Mouse (Mus musculus) thymus, adult 2 months (tissue): Measurements from ENCODE around the gene Atp5c1. TPM values are rescaled to one million over a fixed set of nuclear protein-coding genes. Genes with fewer than 3 reads are reported as not detected.

ENCODE experiments used
- DNase-seq: peaks from one replicate; pipeline ENCODE4 v3.0.0; 2021
- H3K27ac ChIP-seq: fragments of 200-500 bp; 2 replicates; pipeline ENCODE4 v1.5.1; 2012; ENCODE audit warnings: low read length, control low read depth; ENCODE audit not compliant: control insufficient read depth, insufficient read depth
- H3K27me3 ChIP-seq: fragments of 200-500 bp; 2 replicates; pipeline ENCODE4 v1.6.1; 2012; ENCODE audit warnings: mild to moderate bottlenecking, low read length, moderate library complexity, mixed read lengths; ENCODE audit not compliant: control insufficient read depth, insufficient read depth
- H3K36me3 ChIP-seq: fragments of 200-500 bp; 2 replicates; pipeline ENCODE4 v1.6.1; 2012; ENCODE audit warnings: mild to moderate bottlenecking, low read length, moderate library complexity; ENCODE audit not compliant: control insufficient read depth, insufficient read depth
- H3K4me1 ChIP-seq: fragments of 200-500 bp; replicated peaks from 2 replicates; pipeline ENCODE4 v1.6.1; 2012; ENCODE audit warnings: low read length; ENCODE audit not compliant: control insufficient read depth, insufficient read depth
- H3K4me3 ChIP-seq: fragments of 200-500 bp; 2 replicates; pipeline ENCODE4 v1.5.1; 2012; ENCODE audit warnings: mild to moderate bottlenecking, low read length, control low read depth, moderate library complexity; ENCODE audit not compliant: control insufficient read depth, insufficient read depth
- CTCF ChIP-seq: fragments of 200-500 bp; IDR thresholded peaks from 2 replicates; pipeline ENCODE4 v1.5.1; 2012; ENCODE audit warnings: mild to moderate bottlenecking, control low read depth, low read length, moderate library complexity, borderline replicate concordance; ENCODE audit not compliant: control insufficient read depth, poor library complexity, insufficient read depth; ENCODE audit errors: extremely low read depth
- POLR2A ChIP-seq: fragments of 200-500 bp; IDR thresholded peaks from 2 replicates; pipeline ENCODE4 v1.6.1; 2012; ENCODE audit warnings: mild to moderate bottlenecking, low read length, control low read depth, moderate library complexity; ENCODE audit not compliant: control insufficient read depth, poor library complexity, insufficient read depth; ENCODE audit errors: extremely low read depth
- WGBS: fragments of 180-500 bp; shearing (Covaris S2); methylation state at CpG from one replicate; pipeline ENCODE4 v1.1.7; 2018; 5-methylcytosine and 5-hydroxymethylcytosine counted together
- polyA plus RNA-seq: library from polyadenylated mRNA; depleted of rRNA; stranded (reverse); fragments of >200 nt; gene quantifications from 2 replicates; pipeline ENCODE4 v1.2.3, GENCODE M21; 2012

Atp5c1 gene
- polyA plus RNA-seq, 1 experiment: 428 TPM

- H3K4me3 ChIP-seq: no peak overlapping the region
These were observed 38.4 kb upstream of the Atp5c1 start for GRCm38 (mm10) chr2:10118751-10119150.

DNA sequence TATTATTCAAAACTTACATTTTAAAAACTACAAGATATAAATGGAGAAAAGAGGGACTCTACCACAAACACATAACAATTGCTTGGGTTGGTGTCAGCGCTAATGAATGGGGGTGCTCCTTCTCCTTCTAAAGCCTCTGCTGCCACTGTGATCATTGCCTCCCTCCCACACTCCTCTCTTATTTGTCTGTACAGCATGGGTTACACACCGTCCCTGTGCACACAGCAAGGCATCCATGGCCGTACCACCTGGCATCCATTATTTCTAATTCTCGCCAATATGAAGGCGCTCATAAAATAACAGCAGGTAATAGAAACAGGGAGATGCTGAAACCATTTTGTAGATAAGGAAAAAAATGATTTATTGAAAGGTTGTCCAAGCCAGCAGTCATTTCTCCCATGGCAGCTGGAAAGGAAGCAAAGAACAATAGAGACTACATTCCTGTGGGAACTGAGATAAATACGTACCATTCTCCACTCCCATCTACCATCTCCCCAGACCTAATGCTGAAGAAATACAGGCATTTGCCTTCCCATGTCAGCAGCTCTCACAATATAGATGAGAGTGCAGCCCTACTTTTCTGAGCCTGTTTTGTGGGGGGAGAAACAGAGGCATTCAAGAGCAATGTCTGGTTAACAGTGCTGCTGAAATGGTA, 28.4 kb upstream of the Atp5c1 start:
- no peak for TF ChIP-seq POLR2A
- no peak for TF ChIP-seq CTCF
- Histone ChIP-seq H3K4me3 (no peak overlapping the region), H3K27ac (no peak overlapping the region), H3K4me1 (no peaks in the 10 kb centered on the region), H3K27me3 (no peaks in the 10 kb centered on the region), H3K36me3 (no peaks in the 10 kb centered on the region)
- 89% methylated on average over 6 of the region's 6 CpGs for WGBS
- DNase-seq: no peak

More at GRCm38 (mm10) chr2:10118751-10119150, 38.4 kb upstream of the Atp5c1 start:
- TF ChIP-seq CTCF (no peak), POLR2A (no peak)
- DNase-seq: no peak
- Histone ChIP-seq H3K27ac (no peak overlapping the region), H3K27me3 (no peaks in the 10 kb centered on the region), H3K36me3 (no peaks in the 10 kb centered on the region), H3K4me1 (no peaks in the 10 kb centered on the region)
- 66% methylated on average over 1 of the region's 1 CpGs for WGBS

- Histone ChIP-seq H3K4me3 (no peak overlapping the region), H3K27me3 (no peaks in the 10 kb centered on the region), H3K36me3 (no peaks in the 10 kb centered on the region), H3K27ac (no peak overlapping the region), H3K4me1 (no peaks in the 10 kb centered on the region)
- DNase-seq: peak; percentile 45
- WGBS: 19% methylated on average over 6 of the region's 6 CpGs
- no peak for TF ChIP-seq CTCF
- no peak for TF ChIP-seq POLR2A
These were observed 20.9 kb upstream of the Atp5c1 start for GRCm38 (mm10) chr2:10101180-10101579.

DNA sequence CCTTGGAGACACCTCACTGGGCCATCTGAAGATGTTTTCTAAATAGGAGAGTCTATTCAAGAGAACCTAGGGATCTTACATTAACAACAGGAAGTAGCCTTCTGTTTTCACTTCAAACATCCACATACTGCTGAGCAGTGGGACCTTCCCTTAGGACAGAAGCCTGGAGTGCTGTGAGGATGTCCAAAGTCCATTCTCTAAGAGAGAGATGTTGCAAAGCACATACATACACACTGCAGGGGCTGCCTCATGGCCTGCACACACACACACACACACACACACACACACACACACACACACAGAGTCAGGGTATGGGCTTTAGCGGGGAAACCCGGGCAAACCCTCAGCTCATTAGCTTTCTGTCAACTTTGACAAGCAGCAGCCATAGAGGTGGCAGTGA, 20.2 kb upstream of the Atp5c1 start:
- H3K4me1 ChIP-seq: no peaks in the 10 kb centered on the region
- no peak overlapping the region for H3K4me3 ChIP-seq
- no peaks in the 10 kb centered on the region for H3K27me3 ChIP-seq
- TF ChIP-seq CTCF (no peak), POLR2A (no peak)
- H3K27ac ChIP-seq: no peak overlapping the region
- 90% methylated on average over 2 of the region's 2 CpGs for WGBS
- no peak for DNase-seq
- H3K36me3 ChIP-seq: no peaks in the 10 kb centered on the region

GRCm38 (mm10) chr2:10098598-10099215, 18.4 kb upstream of the Atp5c1 start:
- peak; percentile 34 for DNase-seq
- no peak overlapping the region for H3K27ac ChIP-seq

GRCm38 (mm10) chr2:10094327-10095100, 14.2 kb upstream of the Atp5c1 start:
- Histone ChIP-seq H3K27ac (no peak overlapping the region), H3K27me3 (no peaks in the 10 kb centered on the region), H3K4me1 (no peaks in the 10 kb centered on the region), H3K4me3 (no peak overlapping the region), H3K36me3 (peaks cover 36% of the 10 kb centered on the region)
- 97% methylated on average over 14 of the region's 14 CpGs for WGBS
- TF ChIP-seq CTCF: no peak
- no peak for DNase-seq

More at GRCm38 (mm10) chr2:10098598-10099215, 18.4 kb upstream of the Atp5c1 start:
- Histone ChIP-seq H3K4me3 (no peak overlapping the region), H3K4me1 (no peaks in the 10 kb centered on the region), H3K36me3 (no peaks in the 10 kb centered on the region), H3K27me3 (no peaks in the 10 kb centered on the region)
- no peak for TF ChIP-seq CTCF
- TF ChIP-seq POLR2A: no peak
- 54% methylated on average over 9 of the region's 9 CpGs for WGBS
